Mouse (Mus musculus): ENCODE measurements at regions not wholly inside any gene's neighbourhood (a gene's known extent, or its start where the extent isn't known, plus 50 kb on each side); places are given as distances from the start of the nearest gene placed in this dataset.

GRCm38 (mm10) chr15:36920886-36921285 lies 86.7 kb downstream of the Zfp706 start:
- DNase-seq (ENCODE audit: low spot score in 2 of 2): no peak
- intact Hi-C loops (cut with DNase I): no loop called here

GRCm38 (mm10) chr15:36919704-36920103 lies 87.9 kb downstream of the Zfp706 start:
- intact Hi-C loops (cut with DNase I): no loop called here
- no peak for DNase-seq (ENCODE audit: low spot score in 2 of 2)

GRCm38 (mm10) chr15:36919209-36919608 lies 88.4 kb downstream of the Zfp706 start:
- intact Hi-C loops (cut with DNase I): no loop called here
- DNase-seq (ENCODE audit: low spot score in 2 of 2): no peak

- no peak for DNase-seq (ENCODE audit: low spot score in 2 of 2)
- intact Hi-C loops (cut with DNase I): no loop called here
Observed at GRCm38 (mm10) chr15:36916998-36917397, 90.6 kb downstream of the Zfp706 start.

- no peak for DNase-seq (ENCODE audit: low spot score in 2 of 2)
- intact Hi-C loops (cut with DNase I): no loop called here
Observed at GRCm38 (mm10) chr15:36914239-36915100, 93.1 kb downstream of the Zfp706 start.

GRCm38 (mm10) chr15:36913308-36913707 lies 94.3 kb downstream of the Zfp706 start:
- DNase-seq (ENCODE audit: low spot score in 2 of 2): no peak
- intact Hi-C loops (cut with DNase I): no loop called here

- intact Hi-C loops (cut with DNase I): no loop called here
Observed at GRCm38 (mm10) chr15:36910272-36910671, 97.3 kb downstream of the Zfp706 start.

GRCm38 (mm10) chr15:36909494-36909893 lies 98.1 kb downstream of the Zfp706 start:
- no peak for DNase-seq (ENCODE audit: low spot score in 2 of 2)
- intact Hi-C loops (cut with DNase I): no loop called here

More at GRCm38 (mm10) chr15:36910272-36910671, 97.3 kb downstream of the Zfp706 start:
- no peak for DNase-seq (ENCODE audit: low spot score in 2 of 2)

- intact Hi-C loops (cut with DNase I): no loop called here
Observed at GRCm38 (mm10) chr15:36906789-36907188, 100.8 kb downstream of the Zfp706 start.

GRCm38 (mm10) chr15:36906052-36906451 lies 101.5 kb downstream of the Zfp706 start:
- no peak for DNase-seq (ENCODE audit: low spot score in 2 of 2)
- intact Hi-C loops (cut with DNase I): no loop called here

More at GRCm38 (mm10) chr15:36906789-36907188, 100.8 kb downstream of the Zfp706 start:
- no peak for DNase-seq (ENCODE audit: low spot score in 2 of 2)

- DNase-seq (ENCODE audit: low spot score in 2 of 2): no peak
- intact Hi-C loops (cut with DNase I): loop anchor here (5.0 kb wide), 1 partner anchor 63 kb away; no protein-coding TSS in a partner anchor
Observed at GRCm38 (mm10) chr15:36903922-36904321, 103.7 kb downstream of the Zfp706 start.

GRCm38 (mm10) chr15:36903309-36903708 lies 104.3 kb downstream of the Zfp706 start:
- intact Hi-C loops (cut with DNase I): loop anchor here (5.0 kb wide), 1 partner anchor 64 kb away; no protein-coding TSS in a partner anchor

GRCm38 (mm10) chr15:36901830-36902285 lies 105.7 kb downstream of the Zfp706 start:
- peak; percentile 72 to 76 for DNase-seq (ENCODE audit: low spot score in 2 of 2)
- intact Hi-C loops (cut with DNase I): loop anchor here (5.0 kb wide), 1 partner anchor 65 kb away; no protein-coding TSS in a partner anchor

More at GRCm38 (mm10) chr15:36903309-36903708, 104.3 kb downstream of the Zfp706 start:
- no peak for DNase-seq (ENCODE audit: low spot score in 2 of 2)

- intact Hi-C loops (cut with DNase I): loop anchor here (5.0 kb wide), 1 partner anchor 66 kb away; no protein-coding TSS in a partner anchor
- DNase-seq (ENCODE audit: low spot score in 2 of 2): peak in 1 of 2 experiments; percentile 8
Observed at GRCm38 (mm10) chr15:36901350-36901749, 106.2 kb downstream of the Zfp706 start.

- intact Hi-C loops (cut with DNase I): loop anchor here (5.0 kb wide), 1 partner anchor 66 kb away; no protein-coding TSS in a partner anchor
- DNase-seq (ENCODE audit: low spot score in 2 of 2): peak in 1 of 2 experiments; percentile 11
Observed at GRCm38 (mm10) chr15:36900940-36901339, 106.6 kb downstream of the Zfp706 start.

GRCm38 (mm10) chr15:36899882-36900281 lies 107.7 kb downstream of the Zfp706 start:
- intact Hi-C loops (cut with DNase I): loop anchor here (5.0 kb wide), 1 partner anchor 67 kb away; no protein-coding TSS in a partner anchor
- DNase-seq (ENCODE audit: low spot score in 2 of 2): no peak

- intact Hi-C loops (cut with DNase I): no loop called here
- DNase-seq (ENCODE audit: low spot score in 2 of 2): no peak
Observed at GRCm38 (mm10) chr15:36898857-36899523, 108.6 kb downstream of the Zfp706 start.

GRCm38 (mm10) chr15:36898326-36898725 lies 109.2 kb downstream of the Zfp706 start:
- no peak for DNase-seq (ENCODE audit: low spot score in 2 of 2)
- intact Hi-C loops (cut with DNase I): no loop called here

GRCm38 (mm10) chr15:36896265-36896664 lies 111.3 kb downstream of the Zfp706 start:
- no peak for DNase-seq (ENCODE audit: low spot score in 2 of 2)
- intact Hi-C loops (cut with DNase I): no loop called here

GRCm38 (mm10) chr15:36895031-36895430 lies 112.5 kb downstream of the Zfp706 start:
- no peak for DNase-seq (ENCODE audit: low spot score in 2 of 2)
- intact Hi-C loops (cut with DNase I): no loop called here
